Comparison of ENCODE assay signal across 11 mouse cellular contexts in the genomic region with DNA sequence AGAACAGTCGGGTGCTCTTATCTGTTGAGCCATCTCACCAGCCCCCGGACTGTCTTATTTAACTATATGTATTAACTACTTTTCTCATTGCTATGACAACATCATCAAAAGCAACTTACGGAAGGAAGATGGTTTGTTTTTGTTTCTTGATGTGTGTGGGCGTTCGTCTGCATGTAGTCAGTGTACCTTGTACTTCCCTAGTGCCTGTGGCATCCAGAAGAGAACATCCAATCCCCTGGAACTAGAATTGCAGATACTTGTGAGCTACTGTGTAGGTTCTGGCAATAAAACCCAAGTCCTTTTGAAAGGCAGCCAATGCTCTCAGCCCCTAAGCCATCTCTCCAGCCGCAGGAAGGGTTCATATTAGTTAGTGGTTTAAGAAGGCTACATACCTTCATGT.
"Had no signal": no experiment of that assay in that cellular context is flagged by ENCODE, and none has a peak within 500 bp of the region (broad histone marks: within the 10 kb centered on the region; RNA-seq: fewer than 3 reads in every experiment).

No protein-coding gene starts in this region.

- DNase-seq: liver, embryonic 13.5 days; liver, postnatal 0 days; lung, adult 2 months; lung, postnatal 14 days; right cerebral cortex, postnatal 14 days; thymus, adult 2 months; thymus, postnatal 25 days; thymus, postnatal 4 days had no signal

- ATAC-seq: liver, postnatal 0 days; lung, postnatal 0 days; midbrain, embryonic 13.5 days; midbrain, embryonic 15.5 days had no signal
